8 mouse cellular contexts compared by ENCODE assay signal in the genomic region with DNA sequence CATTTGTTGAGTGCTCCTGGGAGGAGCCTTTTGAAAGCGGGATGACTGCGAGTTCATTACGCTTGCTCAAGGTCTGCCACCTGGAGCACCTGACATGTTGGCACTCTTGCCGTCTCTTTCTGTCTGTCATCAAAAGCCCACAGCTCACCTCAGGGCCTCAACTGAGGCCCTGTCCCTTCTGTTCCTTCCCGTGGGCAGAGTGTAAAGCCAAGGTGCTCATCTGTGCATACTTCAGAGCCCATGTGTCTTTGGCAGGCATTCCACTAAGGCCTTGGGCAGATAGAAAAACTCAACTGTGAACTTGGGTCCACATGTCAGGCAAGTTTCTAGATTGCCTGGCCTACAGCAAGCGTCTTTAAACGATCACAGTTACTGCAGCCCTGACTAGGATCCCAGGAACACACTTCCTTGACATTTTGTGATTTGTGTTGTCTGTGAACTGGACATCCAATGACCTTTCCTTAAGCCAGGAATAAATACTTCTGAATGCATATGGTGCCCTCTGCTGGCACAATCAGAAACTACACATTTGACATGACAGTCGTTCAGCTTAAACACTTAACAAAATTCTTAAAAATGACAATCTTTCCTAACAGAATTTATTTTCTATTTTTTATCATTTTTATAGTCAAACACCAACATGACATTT.
DNase-seq lines count a peak whose midpoint lies in the region; ATAC-seq and TF ChIP-seq lines count a peak whose summit lies in the region.

No protein-coding gene starts in this region.

- intact Hi-C loops in heart, postnatal 10 days (cut with DNase I) = loop anchor here (2.0 to 5.0 kb wide), 2 partner anchors 255 to 336 kb away; a partner anchor contains a TSS

- ATAC-seq in lung, embryonic 16.5 days (ENCODE audit: low read depth) = peak; percentile 50

- no peak overlapping the region for H3K4me2 ChIP-seq in lung, embryonic 16.5 days (ENCODE audit: low read depth, low read length)

- no peaks in the 10 kb centered on the region for H3K27me3 ChIP-seq in lung, embryonic 16.5 days (ENCODE audit: control insufficient read depth, insufficient read depth, low read depth, low read length)

- WGBS in lung, embryonic 16.5 days = 46% methylated on average over 8 of the region's 8 CpGs

- peak; percentile 75 for DNase-seq in ES-E14 (ENCODE audit: low read depth, low spot score)
- DNase-seq in adrenal gland, postnatal 14 days = peak; percentile 83
- DNase-seq in embryo, embryonic 11.5 days (ENCODE audit: low read depth, low spot score) = peak; percentile 39
- peak; percentile 74 to 84 for DNase-seq in heart, postnatal 10 days
- DNase-seq in layer of hippocampus, adult 18-20 months (ENCODE audit: low spot score in 2 of 2) = peak; percentile 58 to 88
- DNase-seq in ovary, postnatal 36 days (ENCODE audit: low spot score) = peak; percentile 33
- DNase-seq in T-cell, adult 2 months (ENCODE audit: low spot score) = no peak

- H3K4me3 ChIP-seq in ES-E14 (ENCODE audit: insufficient read depth in 1 of 2, low read depth in 1 of 2, low read length in 2 of 2, poor library complexity in 1 of 2, severe bottlenecking in 1 of 2) = no peak overlapping the region
- no peak overlapping the region for H3K4me3 ChIP-seq in lung, embryonic 16.5 days (ENCODE audit: low read length)

- no peaks in the 10 kb centered on the region for H3K9me3 ChIP-seq in ES-E14 (ENCODE audit: control insufficient read depth, insufficient read depth, low read depth, low read length)
- H3K9me3 ChIP-seq in lung, embryonic 16.5 days (ENCODE audit: control insufficient read depth, low read length) = no peaks in the 10 kb centered on the region

- H3K36me3 ChIP-seq in ES-E14 (ENCODE audit: control insufficient read depth, insufficient read depth, low read length, poor library complexity, severe bottlenecking) = no peaks in the 10 kb centered on the region
- no peaks in the 10 kb centered on the region for H3K36me3 ChIP-seq in lung, embryonic 16.5 days (ENCODE audit: control insufficient read depth, insufficient read depth, low read length)

- H3K4me1 ChIP-seq in ES-E14 (ENCODE audit: control insufficient read depth in 2 of 2, insufficient read depth in 2 of 2, low read length in 2 of 2, poor library complexity in 1 of 2) = no peaks in the 10 kb centered on the region
- H3K4me1 ChIP-seq in lung, embryonic 16.5 days (replicated peaks; ENCODE audit: control insufficient read depth, insufficient read depth, low read length) = peaks cover 7% of the 10 kb centered on the region; the same call in 1 of the 2 replicates

- no peak overlapping the region for H3K27ac ChIP-seq in ES-E14 (ENCODE audit: insufficient read depth, low read depth, low read length, poor library complexity, severe bottlenecking)
- no peak overlapping the region for H3K27ac ChIP-seq in lung, embryonic 16.5 days (ENCODE audit: low read length)

- in situ Hi-C loops in ES-E14 (cut with MboI; ENCODE audit: low sequenced_read_pairs in 2 of 2, unreplicated experiment in 2 of 2) = loop anchor here in 1 of 2 experiments (10.0 kb wide), 2 partner anchors 223 to 253 kb away; a partner anchor contains a TSS

- H3K9ac ChIP-seq in ES-E14 (ENCODE audit: insufficient read depth, low read depth, low read length, poor library complexity, severe bottlenecking) = no peak overlapping the region
- H3K9ac ChIP-seq in lung, embryonic 16.5 days (ENCODE audit: low read length) = no peak overlapping the region

TF ChIP-seq in ES-E14, 5 proteins besides CTCF, POLR2A, EP300 and RAD21:
- no peak for TF ChIP-seq CHD2 (IDR thresholded peaks at IDR 0.05; ENCODE audit: low read depth, low read length)
- peak; percentile 87 for TF ChIP-seq ZC3H11A (IDR thresholded peaks at IDR 0.05; ENCODE audit: borderline replicate concordance, low read depth, low read length)
